Mouse (Mus musculus): ENCODE data around the gene Kcnma1.

DNA sequence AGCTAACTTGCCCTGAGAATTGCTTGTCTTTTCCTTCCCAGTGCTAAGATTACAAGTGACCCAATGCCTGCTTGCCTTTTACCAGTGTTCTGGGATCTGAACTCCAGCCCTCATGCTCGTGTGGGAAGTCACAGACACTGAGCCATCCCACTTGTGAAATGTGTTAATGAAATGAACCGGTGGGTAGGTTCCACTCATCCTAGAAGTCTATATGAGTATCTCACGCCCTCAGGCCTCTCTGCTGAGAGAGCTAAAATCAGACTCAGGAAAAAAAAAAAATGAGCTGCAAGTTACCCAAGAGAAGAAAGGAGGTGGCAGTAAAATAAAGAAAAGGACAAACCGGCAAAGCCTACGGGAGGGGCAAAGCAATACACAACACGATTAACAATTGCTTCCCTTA lies 295.6 kb downstream of the Kcnma1 start:
- TF ChIP-seq CTCF (IDR thresholded peaks at IDR 0.05; ENCODE audit: low read depth) (no peak), EP300 (IDR thresholded peaks at IDR 0.05; ENCODE audit: low read depth) (no peak)
